8 mouse cellular contexts compared by ENCODE assay signal in the genomic region with DNA sequence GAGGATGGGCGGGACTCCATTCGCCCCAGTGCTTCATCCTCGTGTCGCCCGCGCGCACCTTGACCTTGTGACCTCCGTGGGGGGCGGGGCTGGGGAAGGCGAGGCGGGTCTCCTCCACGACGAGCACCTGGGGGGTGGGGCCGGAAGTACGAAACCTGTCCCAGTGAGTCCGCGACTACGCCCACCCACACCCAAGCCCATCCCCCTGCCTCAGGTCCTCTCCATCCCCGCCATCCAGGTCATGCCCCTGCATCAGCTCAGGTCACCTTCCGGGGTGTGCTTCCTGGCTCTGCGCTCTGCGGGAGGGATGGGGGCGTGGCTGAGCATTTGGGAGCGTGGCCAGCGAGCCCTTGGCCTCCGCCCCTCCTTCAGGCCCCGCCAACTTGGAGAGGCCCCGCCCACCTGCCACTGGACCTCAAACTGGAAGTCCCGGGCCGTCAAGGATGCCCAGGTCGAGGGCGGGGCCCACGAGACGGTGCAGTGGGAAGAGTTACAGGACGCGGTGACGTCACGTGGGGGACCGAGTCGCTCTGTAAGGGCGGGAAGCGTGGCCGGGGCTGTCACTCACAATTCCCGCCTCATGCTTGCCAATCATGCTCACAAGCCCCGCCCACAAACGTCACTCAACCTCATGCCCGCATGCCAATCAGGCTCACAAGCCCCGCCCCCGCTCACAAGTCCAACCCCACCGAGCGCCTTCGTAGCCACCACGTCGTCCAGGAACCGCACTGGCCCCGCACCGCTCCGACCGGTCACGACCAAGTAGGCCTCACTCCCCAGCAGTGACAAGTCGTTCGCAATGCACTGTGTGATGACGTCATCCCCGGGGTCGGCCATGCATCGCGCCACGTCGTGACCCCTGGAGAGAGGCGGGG. TPM values are rescaled to one million over a fixed set of nuclear protein-coding genes. Genes with fewer than 3 reads are reported as not detected.
DNase-seq lines count a peak whose midpoint lies in the region; ATAC-seq lines count a peak whose summit lies in the region.

No protein-coding gene starts in this region.

- intact Hi-C loops in left cerebral cortex, postnatal 25 days (cut with DNase I) = loop anchor here (10.0 kb wide), 1 partner anchor 341 kb away; a partner anchor contains a TSS

- H3K9ac ChIP-seq in intestine, embryonic 15.5 days = peak overlapping the region; percentile 8; the same call in 1 of the 2 replicates

- DNase-seq in adrenal gland, postnatal 36 days = peak; percentile 83 to 85
- peak; percentile 91 for DNase-seq in embryo, embryonic 11 days
- DNase-seq in gastrocnemius, postnatal 10 days = peak; percentile 60
- DNase-seq in left cerebral cortex, postnatal 25 days (ENCODE audit: low spot score in 2 of 2) = peak; percentile 90 to 94
- DNase-seq in right cerebral cortex, postnatal 4 days = peak; percentile 95
- DNase-seq in urinary bladder, postnatal 4 days (ENCODE audit: low spot score in 2 of 2) = peak; percentile 84 to 88

- H3K4me1 ChIP-seq in intestine, embryonic 15.5 days (replicated peaks) = 0 out of 2 replicates have a peak, but pooled peaks cover 7% of the 10 kb centered on the region

- H3K4me2 ChIP-seq in intestine, embryonic 15.5 days (replicated peaks) = peak overlapping the region; percentile 78

- WGBS in intestine, embryonic 15.5 days = 6% methylated on average over 70 of the region's 70 CpGs

- no peaks in the 10 kb centered on the region for H3K27me3 ChIP-seq in intestine, embryonic 15.5 days (replicated peaks)

- H3K9me3 ChIP-seq in intestine, embryonic 15.5 days = no peaks in the 10 kb centered on the region

- peak overlapping the region; percentile 61 for H3K4me3 ChIP-seq in intestine, embryonic 15.5 days (replicated peaks)

- peak; percentile 64 for ATAC-seq in intestine, embryonic 15.5 days
- ATAC-seq in megakaryocyte-erythroid progenitor cell, adult 5-6 weeks (replicated peaks; ENCODE audit: low FRiP score, low TSS enrichment, poor library complexity, severe bottlenecking) = peak; percentile 46

- H3K27ac ChIP-seq in intestine, embryonic 15.5 days = peak overlapping the region; percentile 94

- H3K36me3 ChIP-seq in intestine, embryonic 15.5 days = no peaks in the 10 kb centered on the region

RNA-seq across cellular contexts. Expression of a gene that starts 2.5 kb away (rescaled TPM):
- total RNA-seq in adrenal gland, postnatal 36 days (2021) = 10 to 100 TPM; 21.2 to 38.3 TPM
- total RNA-seq in gastrocnemius, postnatal 10 days (2021) = 1 to 10 TPM; 2.4 to 6.4 TPM
- polyA plus RNA-seq in intestine, embryonic 15.5 days (2015; fragmentation: Nextera tagmentation; extraction: Ambion mirVana) = 33.9 and 40.7 TPM in 2 replicates
- total RNA-seq in left cerebral cortex, postnatal 25 days (2021) = 10 to 100 TPM; 31.7 to 33.9 TPM
- 27.9 and 37.1 TPM in 2 replicates for total RNA-seq in megakaryocyte-erythroid progenitor cell, adult 5-6 weeks (2014; fragmentation: Nextera tagmentation)
- total RNA-seq in megakaryocyte-erythroid progenitor cell, adult 5-6 weeks (2017) = 6.1 and 16.6 TPM in 2 replicates

RNA-seq across cellular contexts. Expression of a gene that starts 42.1 kb away (rescaled TPM):
- total RNA-seq in adrenal gland, postnatal 36 days (2021) = not detected
- not detected for total RNA-seq in gastrocnemius, postnatal 10 days (2021)
- polyA plus RNA-seq in intestine, embryonic 15.5 days (2015; fragmentation: Nextera tagmentation; extraction: Ambion mirVana) = not detected in 2 replicates
- total RNA-seq in left cerebral cortex, postnatal 25 days (2021) = not detected
- not detected in 2 replicates for total RNA-seq in megakaryocyte-erythroid progenitor cell, adult 5-6 weeks (2014; fragmentation: Nextera tagmentation)
- total RNA-seq in megakaryocyte-erythroid progenitor cell, adult 5-6 weeks (2017) = not detected in 2 replicates

RNA-seq across cellular contexts. Expression of a gene that starts 49.7 kb away (rescaled TPM):
- not detected for total RNA-seq in adrenal gland, postnatal 36 days (2021)
- total RNA-seq in gastrocnemius, postnatal 10 days (2021) = not detected
- polyA plus RNA-seq in intestine, embryonic 15.5 days (2015; fragmentation: Nextera tagmentation; extraction: Ambion mirVana) = 0.16 TPM in 1 of 2 replicates, not detected in the other
- not detected for total RNA-seq in left cerebral cortex, postnatal 25 days (2021)
- 1.1 TPM in 1 of 2 replicates, not detected in the other for total RNA-seq in megakaryocyte-erythroid progenitor cell, adult 5-6 weeks (2014; fragmentation: Nextera tagmentation)
- not detected in 2 replicates for total RNA-seq in megakaryocyte-erythroid progenitor cell, adult 5-6 weeks (2017)

Comparison
In these comparisons a context has a peak if more than half of its experiments do, and no peak if none do; other contexts are left out.
1. Peak in every context shown above with its lines: DNase-seq, ATAC-seq, H3K4me3 ChIP-seq and H3K27ac ChIP-seq.